Mouse (Mus musculus): ENCODE data around the gene Ipcef1.

Ipcef1 gene

DNA sequence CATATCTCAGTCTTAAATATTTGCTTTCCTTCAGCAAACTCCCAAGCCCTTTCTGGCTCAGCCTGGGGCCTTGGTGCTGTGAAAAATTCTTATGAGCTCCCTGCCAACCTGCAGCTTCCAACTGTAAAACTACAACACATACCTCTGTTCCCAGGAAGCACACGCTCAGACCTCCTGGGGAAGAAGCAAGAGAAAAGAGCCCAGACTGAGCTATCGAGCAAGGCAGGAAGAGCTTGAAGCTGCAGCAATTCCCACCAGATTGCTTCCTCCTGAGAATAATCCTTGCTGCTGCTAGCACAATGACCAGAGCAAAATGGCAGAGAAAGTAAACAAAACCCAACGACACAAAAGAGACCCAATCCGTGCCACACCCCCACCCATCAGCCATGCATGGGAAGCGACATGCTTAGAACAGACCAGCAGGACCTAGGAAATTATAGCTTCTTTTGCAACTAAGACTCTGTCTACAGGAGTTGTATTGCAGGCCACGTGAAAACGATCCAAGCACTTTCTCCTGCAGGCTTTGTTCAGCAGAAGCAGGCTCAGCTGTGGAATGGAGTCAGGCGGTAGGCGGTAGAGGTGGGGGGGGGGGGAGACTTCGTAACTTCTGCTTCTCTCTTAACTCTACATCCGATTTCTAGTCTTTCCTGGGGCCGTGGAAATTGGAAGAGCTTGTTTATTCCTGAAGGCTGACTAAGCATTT is at the start of gene Ipcef1:
Ipcef1 (minus strand) TSS at position 164 of the 703 bp plus-strand sequence.
- no peak for DNase-seq (ENCODE audit: low spot score)

DNA sequence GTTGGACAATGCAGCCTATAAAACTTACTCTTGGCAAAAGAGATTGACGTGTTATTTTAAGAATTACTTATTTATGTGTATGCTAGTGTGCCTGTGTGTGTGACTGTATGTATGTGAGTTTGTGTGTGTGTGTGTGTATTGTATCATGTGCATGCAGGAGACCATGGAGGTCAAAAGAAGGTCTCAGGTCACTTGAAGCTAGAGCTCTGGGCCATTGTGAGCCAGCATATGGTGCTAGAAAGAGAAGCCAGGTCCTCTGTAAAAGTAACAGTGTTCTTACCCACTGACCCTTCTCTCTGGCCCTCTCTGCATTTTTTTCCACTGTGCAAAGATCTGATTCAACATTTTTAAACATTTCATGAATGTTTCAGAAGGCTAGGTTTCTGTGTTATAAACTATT is 25.7 kb upstream of the Ipcef1 start:
- no peak for DNase-seq (ENCODE audit: low spot score)

DNA sequence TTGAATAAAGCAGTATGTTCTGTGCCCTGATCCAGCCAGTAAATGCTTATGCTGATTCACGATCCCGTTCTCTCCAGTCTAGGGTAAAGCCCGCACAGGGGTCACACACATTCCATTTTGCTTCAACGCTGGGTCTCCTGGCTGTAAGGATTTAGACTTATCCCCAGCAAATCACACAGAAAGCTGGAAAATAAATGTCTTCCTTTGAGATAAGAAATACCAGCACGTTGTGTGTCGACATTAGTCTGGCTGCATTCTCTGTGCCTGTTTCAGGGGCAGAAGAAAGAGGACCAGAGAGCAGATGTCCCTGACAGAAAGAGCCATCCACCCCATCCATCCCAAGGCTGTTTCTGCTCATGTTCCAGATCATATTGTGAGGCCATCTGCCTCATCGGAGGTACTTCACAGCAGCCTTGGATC is 25.1 kb upstream of the Ipcef1 start:
- no peak for DNase-seq (ENCODE audit: low spot score)

DNA sequence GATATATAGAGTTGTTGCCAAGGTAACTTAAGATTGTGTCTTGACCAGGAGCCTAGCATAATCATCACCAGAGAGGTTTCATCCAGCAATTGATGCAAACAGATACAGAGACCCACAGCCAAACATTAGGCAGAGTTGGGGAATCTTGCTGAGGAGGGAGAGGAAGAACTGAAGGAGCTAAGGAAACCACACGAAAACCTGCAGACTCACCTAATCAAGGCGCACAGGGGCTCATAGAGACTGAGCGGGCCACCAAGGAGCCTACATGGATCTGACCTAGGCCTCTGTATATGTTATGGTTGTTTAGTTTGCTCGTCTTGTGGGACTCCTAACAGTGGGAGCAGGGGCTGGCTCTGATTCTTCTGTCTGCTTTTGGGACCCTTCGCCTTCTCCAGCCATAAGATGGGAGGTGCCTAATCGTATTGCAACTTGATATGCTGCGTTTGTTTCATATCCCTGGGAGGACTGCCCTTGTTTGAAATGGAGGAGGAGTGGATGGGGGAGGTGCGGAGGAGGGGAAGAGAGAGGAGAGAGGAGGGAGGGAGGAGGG is 24.5 kb upstream of the Ipcef1 start:
- no peak for DNase-seq (ENCODE audit: low spot score)

DNA sequence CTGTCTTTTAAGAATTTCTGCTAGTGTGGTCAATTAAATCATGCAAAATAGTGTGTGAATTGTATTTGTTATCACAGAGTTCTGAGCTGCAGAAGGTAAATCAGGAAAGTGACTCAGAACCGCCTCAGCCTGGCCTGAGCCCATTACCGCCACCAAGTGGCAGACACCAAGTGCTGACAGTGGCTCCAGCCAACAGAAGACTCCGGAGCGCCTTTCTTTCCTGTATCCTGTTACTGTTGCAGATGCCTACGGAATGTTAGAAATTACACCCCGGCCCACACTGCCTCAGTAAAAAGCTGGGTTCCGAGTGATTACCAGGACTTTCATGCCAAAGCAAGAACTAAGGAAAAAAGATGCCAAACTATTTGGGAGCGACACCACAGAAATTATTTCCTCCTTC is 23.9 kb upstream of the Ipcef1 start:
- DNase-seq (ENCODE audit: low spot score): no peak

DNA sequence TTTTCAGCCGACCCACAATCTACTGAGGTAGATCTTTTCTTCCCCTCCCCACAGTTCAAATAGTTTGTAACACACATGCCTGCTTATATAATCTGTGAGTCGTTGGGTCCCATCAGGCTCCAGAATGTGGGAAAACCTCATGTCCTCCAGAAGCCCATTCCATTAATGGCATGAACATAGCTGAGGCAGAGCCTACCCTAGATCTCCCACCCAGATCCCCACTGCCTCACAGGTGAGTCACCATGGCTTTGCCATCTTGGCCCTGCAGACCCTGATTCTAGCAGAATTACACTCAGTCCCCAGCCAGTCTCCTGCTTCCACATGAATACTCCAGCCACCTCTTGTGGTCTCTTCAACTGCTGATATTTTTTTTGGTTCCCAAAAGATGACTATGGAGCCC is 23.4 kb upstream of the Ipcef1 start:
- no peak for DNase-seq (ENCODE audit: low spot score)

DNA sequence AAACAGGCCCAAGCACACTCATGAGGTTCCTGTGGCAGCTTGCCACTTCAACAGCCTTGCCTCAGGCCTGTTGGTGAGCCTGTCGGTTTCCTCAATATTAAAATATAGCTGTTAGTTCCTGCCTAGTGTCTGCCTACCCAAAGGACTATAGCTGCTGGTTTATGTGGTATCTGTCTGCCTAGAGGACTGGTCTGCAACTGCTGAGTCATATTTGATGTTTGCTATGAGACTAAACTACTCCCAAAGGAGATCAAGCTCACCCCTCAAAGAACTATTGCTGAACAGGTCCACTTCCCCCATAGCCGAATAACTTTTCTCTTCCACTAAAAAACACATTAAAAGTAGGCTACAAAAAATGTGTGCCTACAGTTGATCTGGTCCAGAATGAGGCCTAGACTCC is 22.0 kb upstream of the Ipcef1 start:
- DNase-seq (ENCODE audit: low spot score): no peak

DNA sequence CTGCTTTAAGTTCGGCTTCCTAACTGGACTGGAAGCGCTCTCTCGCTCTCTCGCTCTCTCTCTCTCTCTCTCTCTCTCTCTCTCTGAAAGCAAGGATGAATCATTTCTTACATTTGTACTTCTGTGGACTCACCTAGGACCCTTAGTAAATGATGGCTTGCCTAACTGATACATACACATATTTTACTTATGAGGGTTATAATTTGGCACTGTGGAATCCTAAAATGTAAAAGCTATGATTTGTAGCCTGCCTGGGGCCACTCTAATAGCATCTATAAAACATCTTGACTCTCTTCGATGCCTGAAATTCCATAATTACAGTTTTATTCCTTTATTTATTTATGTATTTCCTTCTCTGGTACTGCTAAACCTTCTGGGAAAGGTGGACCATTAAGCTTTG is 18.6 kb upstream of the Ipcef1 start:
- DNase-seq (ENCODE audit: low spot score): no peak

DNA sequence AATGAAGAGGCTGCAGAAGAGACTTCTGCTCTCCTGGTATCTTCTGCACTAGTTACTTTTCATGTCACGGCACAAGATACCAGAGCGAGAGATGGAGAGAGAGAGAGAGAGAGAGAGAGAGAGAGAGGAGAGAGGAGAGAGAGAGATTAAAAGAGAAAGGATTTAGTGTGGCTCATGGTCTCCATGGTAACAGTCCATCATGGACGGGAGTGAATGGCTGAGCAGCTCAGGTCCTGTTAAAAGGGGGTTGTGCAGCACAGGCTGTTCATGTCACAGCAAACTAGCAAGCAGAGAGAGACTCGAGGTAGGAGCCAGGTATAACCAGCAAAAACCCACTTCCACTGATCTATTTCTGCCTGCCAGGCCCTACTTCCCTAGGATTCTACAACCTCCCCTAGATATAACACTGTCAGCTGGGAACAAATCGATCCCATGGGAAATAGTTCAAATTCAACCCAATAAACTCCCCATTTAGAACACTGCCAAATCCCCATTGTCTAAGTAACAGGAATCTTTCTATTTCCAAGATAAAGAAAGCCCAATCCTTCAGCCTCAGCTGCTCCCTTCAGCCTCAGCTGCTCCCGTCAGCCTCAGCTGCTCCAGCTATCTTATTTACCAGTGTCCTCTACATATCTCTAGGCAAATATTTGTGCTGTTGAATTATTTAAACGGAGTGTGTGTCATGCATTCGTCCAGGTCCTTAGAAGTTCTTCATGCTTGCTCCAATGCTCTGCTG is 18.0 kb upstream of the Ipcef1 start:
- no peak for DNase-seq (ENCODE audit: low spot score)

DNA sequence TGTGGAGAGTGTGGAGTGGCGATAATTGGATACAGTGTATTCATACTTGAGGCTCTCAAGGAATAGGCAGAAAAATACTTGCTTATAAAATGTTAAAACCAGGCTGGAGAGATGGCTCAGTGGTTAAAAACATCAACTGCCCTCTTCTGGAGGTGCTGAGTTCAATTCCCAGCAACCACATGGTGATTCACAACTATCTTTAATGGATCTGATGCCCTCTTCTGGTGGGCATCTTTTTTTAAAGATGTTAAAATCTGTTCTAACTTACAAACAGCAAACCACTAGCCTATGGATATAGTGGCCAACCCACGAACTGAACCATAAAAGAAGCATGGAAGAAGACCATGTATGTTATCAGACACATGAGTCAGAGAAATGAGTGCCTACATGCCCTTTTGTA is 16.8 kb upstream of the Ipcef1 start:
- DNase-seq (ENCODE audit: low spot score): no peak

DNA sequence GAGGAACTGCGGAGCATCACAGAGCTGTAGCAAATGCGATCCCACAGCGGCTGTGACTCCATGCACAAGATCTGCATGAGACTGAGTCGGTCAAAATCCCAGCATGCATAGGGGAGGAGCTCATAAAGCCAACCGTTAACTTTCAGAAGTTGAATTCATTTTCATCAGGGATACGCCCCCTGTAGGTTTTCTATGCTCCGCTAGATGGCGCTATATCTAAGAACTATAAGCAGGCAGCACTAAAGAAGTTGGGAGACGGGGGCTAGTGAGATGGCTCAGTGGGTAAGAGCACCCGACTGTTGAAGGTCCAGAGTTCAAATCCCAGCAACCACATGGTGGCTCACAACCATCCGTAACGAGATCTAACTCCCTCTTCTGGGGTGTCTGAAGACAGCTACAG is 16.3 kb upstream of the Ipcef1 start:
- DNase-seq (ENCODE audit: low spot score): peak; percentile 28

DNA sequence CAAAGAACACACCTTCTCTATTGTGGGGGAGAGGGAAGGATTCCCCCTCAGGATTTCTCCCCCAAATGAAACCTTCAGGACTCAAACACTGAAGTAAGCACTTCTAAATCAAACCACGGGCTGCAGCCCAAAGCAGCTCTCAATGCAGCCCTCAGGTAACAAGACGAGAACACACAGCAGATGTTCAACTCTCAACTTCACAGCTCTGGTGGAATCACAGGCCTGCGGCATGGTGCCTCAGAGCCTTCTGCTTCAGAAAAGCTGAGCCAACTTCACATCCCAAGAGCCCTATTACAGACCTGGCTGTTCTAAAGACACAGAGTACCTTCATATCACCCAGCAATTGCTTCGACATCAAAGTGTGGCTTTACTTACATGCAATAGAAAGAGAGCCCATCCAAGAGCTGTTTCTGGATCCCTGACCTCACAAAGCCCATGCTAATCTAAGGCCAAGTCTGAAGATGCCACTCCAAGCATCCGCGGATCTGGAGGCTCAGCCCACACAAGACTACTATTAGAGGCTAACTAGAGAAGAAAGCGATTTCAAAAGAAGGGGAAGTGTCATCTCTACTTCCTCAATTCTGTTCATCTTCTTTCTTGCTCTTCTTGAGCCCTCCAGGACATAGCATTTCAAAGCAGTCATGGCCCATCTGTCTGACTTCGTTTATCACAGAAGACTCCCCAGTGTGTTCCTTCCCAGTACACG is 11.6 kb upstream of the Ipcef1 start:
- DNase-seq (ENCODE audit: low spot score): no peak

DNA sequence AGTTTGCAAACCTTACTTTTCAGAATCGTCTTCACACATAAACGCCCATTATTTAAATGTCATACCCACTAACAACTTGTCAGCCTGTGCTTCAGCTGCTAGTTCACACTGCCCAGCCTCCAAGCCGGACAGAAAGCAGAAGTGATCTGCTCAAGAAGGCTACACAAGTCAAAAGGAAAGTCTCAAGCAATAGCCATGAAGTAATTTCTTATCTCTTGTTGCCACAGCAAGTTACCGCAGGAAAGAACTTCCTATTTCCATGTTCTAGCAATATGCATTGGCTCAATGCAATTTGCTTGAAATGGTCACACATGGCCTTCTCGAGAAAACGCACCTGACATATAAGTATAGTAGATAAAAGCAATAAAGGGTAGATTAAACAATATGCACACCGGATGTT is 10.7 kb upstream of the Ipcef1 start:
- no peak for DNase-seq (ENCODE audit: low spot score)

DNA sequence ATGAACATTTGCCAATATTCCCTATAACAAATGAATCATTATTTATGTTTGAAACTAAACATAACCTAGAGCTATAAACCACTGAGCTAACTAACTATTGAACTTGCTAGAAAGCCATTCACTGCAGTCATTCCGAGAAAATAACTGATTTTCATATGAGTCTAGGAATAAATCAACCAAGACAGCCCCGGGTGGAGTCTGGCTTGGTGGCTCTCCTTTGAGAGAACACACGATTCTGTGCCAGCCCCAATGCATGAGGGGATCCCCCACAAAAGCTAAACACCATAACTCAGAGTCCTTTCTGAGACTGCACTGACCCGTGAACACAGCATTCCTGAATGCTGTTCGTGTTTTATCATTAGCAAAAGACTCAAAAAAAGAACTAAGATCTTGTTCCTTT is 8.0 kb upstream of the Ipcef1 start:
- no peak for DNase-seq (ENCODE audit: low spot score)

DNA sequence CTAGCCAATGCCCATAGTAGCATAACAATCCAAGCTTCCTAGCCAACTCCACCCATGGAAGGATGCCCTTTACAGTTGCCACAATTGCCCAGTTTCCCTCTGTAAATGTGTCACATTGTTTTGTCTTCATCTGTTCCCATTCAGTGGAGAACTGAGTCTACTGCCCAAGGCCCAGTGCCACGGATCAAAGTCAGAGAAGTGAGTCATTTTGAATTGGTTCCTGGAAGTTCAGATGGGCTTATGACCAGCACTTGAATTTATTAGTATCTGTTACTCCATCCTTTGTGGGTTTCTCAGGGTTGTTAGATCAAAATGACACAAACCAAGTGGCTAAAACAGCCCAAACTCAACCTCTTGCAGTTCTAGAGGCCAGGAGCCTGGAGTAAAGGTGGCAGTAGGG is 5.3 kb upstream of the Ipcef1 start:
- no peak for DNase-seq (ENCODE audit: low spot score)

DNA sequence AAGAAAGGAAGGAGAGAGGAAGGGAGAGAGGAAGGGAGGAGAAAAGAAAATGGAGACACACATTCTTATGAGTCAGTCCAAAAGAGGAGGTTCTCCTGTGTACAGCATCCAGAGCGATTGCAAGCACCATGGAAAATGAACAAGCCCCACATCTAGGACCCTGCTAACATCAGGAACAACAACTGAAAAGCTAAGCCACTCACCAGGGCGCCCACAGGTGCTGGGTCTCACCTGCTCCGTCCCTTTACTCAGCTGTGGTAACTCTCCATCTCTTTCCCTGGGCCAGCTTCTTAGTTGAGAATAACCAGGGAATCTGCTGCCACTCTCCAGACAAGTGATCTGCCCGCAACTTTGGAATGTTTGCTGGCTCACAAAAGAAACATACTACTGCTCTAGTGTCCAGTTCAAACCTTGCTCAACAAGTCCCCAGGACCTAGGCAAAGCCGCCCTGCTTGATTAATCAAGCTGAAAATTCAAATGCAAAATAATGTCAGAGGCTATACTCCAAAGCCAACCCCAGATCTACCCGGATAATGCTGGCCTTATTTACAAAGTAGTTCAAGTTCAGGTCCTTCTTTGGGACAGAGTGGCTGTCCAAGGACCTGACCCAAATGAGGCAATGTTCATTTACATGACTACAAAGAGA is 2.4 kb upstream of the Ipcef1 start:
- no peak for DNase-seq (ENCODE audit: low spot score)

DNA sequence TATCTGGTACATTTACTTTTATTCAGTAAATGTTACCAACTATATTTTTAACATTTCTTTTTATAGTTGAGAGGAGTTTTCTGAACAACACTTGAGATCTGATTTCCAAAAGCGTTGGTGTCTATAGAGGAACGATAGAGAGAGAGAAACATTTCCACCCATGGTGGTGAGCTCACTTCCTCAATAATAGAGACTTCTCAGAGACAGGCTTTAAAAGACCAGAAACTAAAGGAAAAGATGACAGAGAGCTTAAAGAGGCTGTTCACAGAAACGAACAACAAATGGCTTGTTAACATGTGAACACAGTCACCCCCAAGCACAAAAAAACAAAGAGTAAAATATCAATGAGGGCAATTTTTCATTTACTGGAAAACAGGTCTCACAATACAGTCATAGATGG is 2.4 kb downstream of the Ipcef1 start:
- no peak for DNase-seq (ENCODE audit: low spot score)

DNA sequence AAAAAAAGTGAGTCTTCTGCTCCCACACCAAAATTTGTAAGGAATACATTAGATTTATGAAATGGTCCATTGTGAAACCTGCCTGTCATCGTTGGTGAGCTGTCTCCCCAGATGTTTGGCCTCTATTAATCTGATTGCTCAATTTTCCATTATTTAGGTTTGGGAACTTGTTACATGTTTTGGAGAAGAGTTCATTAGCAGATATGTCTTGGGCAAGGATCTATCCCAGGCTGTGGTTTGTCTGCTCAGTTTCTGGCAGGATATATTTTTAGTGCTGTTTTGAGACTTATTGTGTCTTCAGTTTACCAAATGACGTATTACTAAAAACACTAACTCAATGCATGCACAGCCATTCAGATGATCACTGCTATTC is 4.4 kb downstream of the Ipcef1 start:
- DNase-seq (ENCODE audit: low spot score): no peak

DNA sequence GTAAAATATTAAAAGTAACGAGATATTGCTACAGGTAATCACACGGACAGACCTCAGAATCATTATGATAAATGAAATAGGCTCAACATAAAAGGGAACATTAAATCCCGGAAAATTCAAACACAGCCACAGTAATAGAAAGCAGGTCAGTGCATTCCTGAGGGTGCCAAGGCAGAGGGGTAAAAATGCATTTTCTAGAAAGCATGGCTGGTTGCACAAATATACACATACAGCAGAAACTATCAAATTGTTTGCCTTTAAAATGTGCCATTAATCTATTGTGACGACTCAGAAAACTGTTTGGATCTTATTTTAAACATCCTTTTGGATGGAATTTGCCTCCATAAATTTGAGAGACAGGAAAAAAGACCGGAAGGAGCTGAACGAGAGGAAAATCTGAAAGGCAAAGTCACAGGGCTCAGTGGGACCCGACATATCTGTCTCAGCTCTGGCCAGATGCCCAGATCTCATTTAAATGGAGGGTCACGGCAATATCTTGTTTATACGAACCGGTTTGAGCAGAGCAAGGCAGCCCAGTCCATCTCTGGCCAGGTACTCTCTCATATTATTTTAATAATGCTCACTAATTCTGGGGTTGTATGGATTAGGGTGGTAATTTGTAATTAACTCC is 4.9 kb downstream of the Ipcef1 start:
- DNase-seq (ENCODE audit: low spot score): no peak

DNA sequence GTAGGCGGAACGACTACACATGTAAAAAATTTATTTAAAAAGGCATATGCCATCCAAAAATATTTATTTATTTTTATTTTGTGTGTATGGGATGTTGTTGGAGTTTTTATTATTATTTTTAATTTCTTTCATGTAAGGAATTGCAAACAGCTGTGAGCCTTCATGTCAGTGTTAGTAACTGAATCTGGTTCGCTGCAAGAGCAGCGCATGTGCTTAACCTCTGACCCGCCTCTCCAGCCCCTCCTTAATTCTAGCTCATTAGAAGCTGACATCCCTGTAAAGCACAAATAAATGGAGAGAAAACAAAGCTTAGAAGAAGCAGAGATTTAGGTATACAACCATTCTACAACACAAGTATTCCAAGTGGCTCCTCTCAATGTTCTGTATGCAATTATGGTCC is 8.4 kb downstream of the Ipcef1 start:
- DNase-seq (ENCODE audit: low spot score): no peak

DNA sequence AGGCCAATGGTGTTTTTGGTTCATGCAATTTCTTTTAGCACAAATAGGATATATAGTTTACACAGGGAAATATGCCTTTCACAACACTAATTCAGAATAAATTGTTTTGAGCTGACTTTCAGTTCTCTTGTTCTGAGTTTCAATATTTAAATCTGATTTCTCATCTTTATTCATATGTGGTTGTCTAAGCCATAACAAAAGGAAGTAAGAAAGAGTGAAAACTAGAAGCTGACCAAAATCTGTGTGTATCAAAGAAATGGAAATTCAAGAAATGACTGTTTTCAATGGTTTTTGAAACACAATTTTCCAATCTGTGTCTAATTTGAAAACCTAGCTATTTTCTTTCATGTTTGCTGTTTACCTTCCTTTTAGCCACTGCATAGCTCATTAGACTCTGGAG is 11.2 kb downstream of the Ipcef1 start:
- no peak for DNase-seq (ENCODE audit: low spot score)

DNA sequence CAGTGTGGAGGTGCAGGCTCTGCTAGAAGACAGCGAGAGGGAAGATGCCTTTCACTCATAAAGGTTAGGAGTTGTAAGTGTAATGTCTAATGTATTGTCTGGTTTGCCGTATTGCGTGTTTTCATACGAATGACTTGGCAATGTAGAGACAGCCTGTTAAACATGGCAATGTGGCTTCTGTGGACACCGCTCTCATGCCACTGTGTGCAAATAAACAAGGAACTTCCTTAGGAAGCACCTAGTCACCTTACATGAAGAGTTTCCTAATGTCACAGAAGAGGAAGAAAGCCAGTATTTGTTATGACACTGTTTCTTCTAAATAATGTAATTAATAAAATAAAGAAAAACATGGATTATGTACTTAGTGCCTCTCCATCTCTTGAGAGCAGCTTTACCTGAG is 15.1 kb downstream of the Ipcef1 start:
- no peak for DNase-seq (ENCODE audit: low spot score)
